Mouse (Mus musculus) forebrain, embryonic 16.5 days (tissue): ENCODE results near the gene Kcnk10. TPM values are rescaled to one million over a fixed set of nuclear protein-coding genes. Genes with fewer than 3 reads are reported as not detected.

ENCODE experiments used
- ATAC-seq: fragments of 200-750 bp; cut with Nextera tagmentation; 2 replicates; pipeline ENCODE4 v1.8.0; 2017; ENCODE audit warnings: mild to moderate bottlenecking, moderate library complexity
- H3K27ac ChIP-seq: fragments of 300-500 bp; sonication (generic); 2 replicates; pipeline ENCODE4 v1.5.1; 2014; ENCODE audit warnings: low read length, control low read depth
- H3K27me3 ChIP-seq: fragments of 300-500 bp; sonication (generic); replicated peaks from 2 replicates; pipeline ENCODE4 v1.6.1; 2014; ENCODE audit warnings: low read length; ENCODE audit not compliant: control insufficient read depth, insufficient read depth
- H3K36me3 ChIP-seq: fragments of 300-500 bp; sonication (generic); 2 replicates; pipeline ENCODE4 v1.6.1; 2014; ENCODE audit not compliant: control insufficient read depth, insufficient read depth
- H3K4me1 ChIP-seq: fragments of 300-500 bp; sonication (generic); replicated peaks from 2 replicates; pipeline ENCODE4 v1.6.1; 2014; ENCODE audit warnings: low read length; ENCODE audit not compliant: control insufficient read depth, insufficient read depth
- H3K4me2 ChIP-seq: fragments of 300-500 bp; sonication (generic); 2 replicates; pipeline ENCODE4 v1.6.1; 2014; ENCODE audit warnings: mild to moderate bottlenecking, low read length, control low read depth
- H3K4me3 ChIP-seq: fragments of 300-500 bp; sonication (generic); replicated peaks from 2 replicates; pipeline ENCODE4 v1.5.1; 2014; ENCODE audit warnings: mild to moderate bottlenecking, low read length, control low read depth
- H3K9ac ChIP-seq: fragments of 300-500 bp; sonication (generic); replicated peaks from 2 replicates; pipeline ENCODE4 v1.6.1; 2014; ENCODE audit warnings: low read depth, low read length, control low read depth
- H3K9me3 ChIP-seq: fragments of 300-500 bp; sonication (generic); 2 replicates; pipeline ENCODE4 v1.6.1; 2016; ENCODE audit warnings: low read length; ENCODE audit not compliant: control insufficient read depth
- WGBS: fragments of 180-500 bp; shearing (Covaris S2); extraction: QIAGEN DNeasy Blood & Tissue Kit; methylation state at CpG from one replicate; pipeline ENCODE4 v1.1.7; 2014; 5-methylcytosine and 5-hydroxymethylcytosine counted together
- polyA plus RNA-seq: library from polyadenylated mRNA; unstranded; fragments of >200 nt; fragmentation: Nextera tagmentation; extraction: Ambion mirVana; gene quantifications from 2 replicates; pipeline ENCODE4 v1.2.1, GENCODE M21; 2015

Kcnk10 gene
- polyA plus RNA-seq, 1 experiment from 2014 or later: 58.8 TPM

- Histone ChIP-seq H3K9me3 (no peaks in the 10 kb centered on the region), H3K27ac (no peak overlapping the region), H3K4me3 (no peak overlapping the region), H3K27me3 (no peaks in the 10 kb centered on the region), H3K4me2 (no peak overlapping the region), H3K36me3 (no peaks in the 10 kb centered on the region), H3K4me1 (peaks cover 17% of the 10 kb centered on the region), H3K9ac (no peak overlapping the region)
- ATAC-seq: no peak
- WGBS: 88% methylated on average over 7 of the region's 7 CpGs
Observed at GRCm38 (mm10) chr12:98557013-98557677, 21.0 kb downstream of the Kcnk10 start.

- Histone ChIP-seq H3K4me2 (no peak overlapping the region), H3K36me3 (no peaks in the 10 kb centered on the region), H3K4me3 (no peak overlapping the region), H3K4me1 (peaks cover 33% of the 10 kb centered on the region), H3K9ac (no peak overlapping the region), H3K27ac (peak overlapping the region; percentile 53), H3K9me3 (no peaks in the 10 kb centered on the region), H3K27me3 (no peaks in the 10 kb centered on the region)
- 95% methylated on average over 6 of the region's 6 CpGs for WGBS
- ATAC-seq: no peak
Observed at GRCm38 (mm10) chr12:98549981-98550380, 28.1 kb downstream of the Kcnk10 start.

- no peaks in the 10 kb centered on the region for H3K27me3 ChIP-seq
- no peak overlapping the region for H3K9ac ChIP-seq
- ATAC-seq: no peak
- H3K27ac ChIP-seq: no peak overlapping the region
- no peak overlapping the region for H3K4me2 ChIP-seq
- 84% methylated on average over 9 of the region's 9 CpGs for whole genome bisulfite sequencing
- no peaks in the 10 kb centered on the region for H3K9me3 ChIP-seq
- no peak overlapping the region for H3K4me3 ChIP-seq
- H3K4me1 ChIP-seq: peaks cover 38% of the 10 kb centered on the region
- no peaks in the 10 kb centered on the region for H3K36me3 ChIP-seq
Observed at GRCm38 (mm10) chr12:98548141-98548540, 30.0 kb downstream of the Kcnk10 start.

- Histone ChIP-seq H3K9me3 (no peaks in the 10 kb centered on the region), H3K9ac (no peak overlapping the region), H3K27me3 (no peaks in the 10 kb centered on the region), H3K36me3 (no peaks in the 10 kb centered on the region), H3K27ac (peak overlapping the region; percentile 26), H3K4me3 (no peak overlapping the region), H3K4me2 (no peak overlapping the region), H3K4me1 (peaks cover 38% of the 10 kb centered on the region)
- ATAC-seq: peak; percentile 51
- WGBS: 46% methylated on average over 2 of the region's 2 CpGs
Observed at GRCm38 (mm10) chr12:98545875-98546274, 32.2 kb downstream of the Kcnk10 start.

- WGBS: 25% methylated on average over 4 of the region's 4 CpGs
- peak; percentile 83 for ATAC-seq
- Histone ChIP-seq H3K27ac (peak overlapping the region; percentile 26), H3K9me3 (no peaks in the 10 kb centered on the region), H3K9ac (no peak overlapping the region), H3K4me2 (no peak overlapping the region), H3K4me1 (peaks cover 38% of the 10 kb centered on the region), H3K36me3 (no peaks in the 10 kb centered on the region), H3K27me3 (no peaks in the 10 kb centered on the region), H3K4me3 (no peak overlapping the region)
Observed at GRCm38 (mm10) chr12:98545251-98545560, 32.9 kb downstream of the Kcnk10 start.

GRCm38 (mm10) chr12:98544545-98545250 is 33.4 kb downstream of the Kcnk10 start:
- Histone ChIP-seq H3K4me3 (no peak overlapping the region), H3K27me3 (no peaks in the 10 kb centered on the region), H3K36me3 (no peaks in the 10 kb centered on the region), H3K27ac (peak overlapping the region; percentile 26), H3K4me2 (no peak overlapping the region), H3K9ac (no peak overlapping the region), H3K9me3 (no peaks in the 10 kb centered on the region), H3K4me1 (peaks cover 34% of the 10 kb centered on the region)
- 78% methylated on average over 9 of the region's 9 CpGs for WGBS
- peak; percentile 13; the same call in 1 of the 2 replicates for ATAC-seq

GRCm38 (mm10) chr12:98536760-98537159 is 41.4 kb downstream of the Kcnk10 start:
- H3K9ac ChIP-seq: no peak overlapping the region
- WGBS: 73% methylated on average over 5 of the region's 5 CpGs
- H3K27me3 ChIP-seq: no peaks in the 10 kb centered on the region
- no peak overlapping the region for H3K4me2 ChIP-seq
- H3K4me3 ChIP-seq: no peak overlapping the region
- H3K4me1 ChIP-seq: peaks cover 13% of the 10 kb centered on the region
- no peaks in the 10 kb centered on the region for H3K9me3 ChIP-seq
- H3K36me3 ChIP-seq: 0 out of 2 replicates have a peak, but pooled peaks cover 4% of the 10 kb centered on the region
- no peak for ATAC-seq
- H3K27ac ChIP-seq: no peak overlapping the region

- peaks cover 13% of the 10 kb centered on the region for H3K4me1 ChIP-seq
- peak overlapping the region; percentile 53 for H3K27ac ChIP-seq
- no peaks in the 10 kb centered on the region for H3K27me3 ChIP-seq
- 74% methylated on average over 6 of the region's 6 CpGs for WGBS
- H3K9ac ChIP-seq: no peak overlapping the region
- H3K4me2 ChIP-seq: no peak overlapping the region
- 0 out of 2 replicates have a peak, but pooled peaks cover 4% of the 10 kb centered on the region for H3K36me3 ChIP-seq
- H3K9me3 ChIP-seq: no peaks in the 10 kb centered on the region
- 0 out of 2 replicates have a peak, but pooled peaks have one; percentile 31 for ATAC-seq
- no peak overlapping the region for H3K4me3 ChIP-seq
Observed at GRCm38 (mm10) chr12:98536036-98536435, 42.1 kb downstream of the Kcnk10 start.

- H3K9me3 ChIP-seq: no peaks in the 10 kb centered on the region
- WGBS: 80% methylated on average over 9 of the region's 9 CpGs
- H3K27ac ChIP-seq: peak overlapping the region; percentile 53; the same call in 1 of the 2 replicates
- H3K27me3 ChIP-seq: no peaks in the 10 kb centered on the region
- H3K9ac ChIP-seq: no peak overlapping the region
- H3K4me3 ChIP-seq: no peak overlapping the region
- H3K36me3 ChIP-seq: 0 out of 2 replicates have a peak, but pooled peaks cover 4% of the 10 kb centered on the region
- H3K4me2 ChIP-seq: no peak overlapping the region
- peaks cover 13% of the 10 kb centered on the region for H3K4me1 ChIP-seq
- 0 out of 2 replicates have a peak, but pooled peaks have one; percentile 39 for ATAC-seq
Observed at GRCm38 (mm10) chr12:98535494-98535901, 42.6 kb downstream of the Kcnk10 start.
